Mouse (Mus musculus) right cerebral cortex, adult 18-20 months (tissue): Measurements from ENCODE around the gene Sh3bgrl.

ENCODE experiments used
- DNase-seq: peaks from one replicate; pipeline ENCODE4 v3.0.0; 2022; ENCODE audit warnings: mixed read lengths

Sh3bgrl gene

DNA sequence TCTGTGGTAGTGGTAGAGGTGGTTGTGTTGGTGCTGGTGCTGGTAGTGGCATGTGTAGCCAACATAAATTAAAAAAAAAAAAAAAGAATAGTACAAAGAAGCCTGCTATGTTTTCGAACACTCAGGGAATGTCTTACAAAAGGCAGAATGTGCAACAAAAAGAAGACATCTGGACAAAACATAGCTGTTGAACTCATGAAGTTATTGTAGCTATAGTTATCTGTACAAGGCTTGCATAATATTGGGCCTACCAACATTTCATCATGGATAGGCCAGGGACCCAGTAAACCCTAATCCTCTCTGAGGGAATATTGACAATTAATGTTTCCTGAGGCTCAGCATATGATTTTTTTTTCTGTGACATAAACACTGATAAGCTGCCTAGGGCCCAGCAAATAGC, 37.3 kb downstream of the Sh3bgrl start:
- DNase-seq, result no peak

GRCm38 (mm10) chrX:109133500-109133899, 38.3 kb downstream of the Sh3bgrl start:
- no peak for DNase-seq

- no peak for DNase-seq
Measured at GRCm38 (mm10) chrX:109136306-109136705, 41.1 kb downstream of the Sh3bgrl start.

DNA sequence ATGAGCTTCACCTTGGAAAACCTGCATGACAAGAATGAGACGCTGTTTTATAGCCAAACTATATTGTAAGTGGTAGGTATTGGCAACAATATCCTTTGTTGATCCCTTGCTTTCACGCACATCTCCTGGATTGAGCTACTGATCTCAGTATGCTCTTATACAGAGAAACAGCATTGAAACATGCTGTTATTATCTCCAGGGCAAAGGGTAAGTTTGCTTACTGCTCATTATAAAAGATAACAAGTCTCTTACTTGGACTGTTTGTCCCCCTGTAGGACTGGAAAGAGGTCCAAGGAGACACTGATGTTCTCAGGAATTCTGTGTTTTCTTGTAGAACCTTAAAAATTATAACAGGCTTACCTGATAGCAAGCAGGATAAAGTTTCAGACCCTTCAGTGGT, 41.7 kb downstream of the Sh3bgrl start:
- DNase-seq, result no peak

DNA sequence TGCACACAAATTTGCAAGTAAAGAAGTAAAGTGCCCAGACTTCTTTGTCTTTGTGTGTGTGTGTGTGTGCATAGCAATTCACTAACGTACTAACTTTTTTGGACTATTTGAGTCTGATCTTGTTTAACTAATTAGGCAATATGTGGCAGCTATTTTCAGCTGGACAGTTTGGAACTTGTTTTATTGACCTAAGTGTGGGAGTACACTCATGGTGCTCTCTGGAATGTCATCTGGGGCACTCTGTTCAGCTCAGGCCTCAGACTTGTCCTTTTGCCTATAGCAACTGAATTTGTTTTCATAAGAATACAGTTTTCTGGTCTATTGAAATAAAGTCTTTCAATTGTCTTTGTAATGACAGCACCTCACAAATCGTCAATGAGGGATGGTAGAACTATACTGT, 42.1 kb downstream of the Sh3bgrl start:
- DNase-seq, result no peak

DNA sequence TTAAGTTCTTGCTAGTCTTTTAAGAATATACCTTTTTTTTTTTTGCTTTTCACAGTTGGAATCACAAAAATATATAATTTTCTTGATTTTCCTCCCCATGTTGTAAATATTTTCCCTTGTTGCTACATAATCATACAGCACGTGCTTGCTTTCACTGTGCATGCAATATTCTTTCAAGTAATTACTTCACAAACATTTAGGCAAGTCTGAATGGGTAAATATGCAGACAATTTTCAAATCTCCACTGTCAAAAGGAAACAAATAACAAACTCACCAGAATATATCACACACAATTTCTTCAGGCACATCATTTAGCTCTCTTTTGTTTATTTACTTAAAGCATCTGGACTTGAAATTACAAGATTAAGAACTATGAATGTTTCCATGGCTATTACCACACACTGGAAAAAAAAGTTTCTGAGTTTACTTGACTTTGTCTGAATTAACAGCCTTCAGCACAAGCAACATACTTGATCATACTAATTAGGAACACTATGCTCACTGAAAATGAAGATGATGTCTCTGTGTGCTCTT, 46.2 kb downstream of the Sh3bgrl start:
- DNase-seq, result no peak

DNA sequence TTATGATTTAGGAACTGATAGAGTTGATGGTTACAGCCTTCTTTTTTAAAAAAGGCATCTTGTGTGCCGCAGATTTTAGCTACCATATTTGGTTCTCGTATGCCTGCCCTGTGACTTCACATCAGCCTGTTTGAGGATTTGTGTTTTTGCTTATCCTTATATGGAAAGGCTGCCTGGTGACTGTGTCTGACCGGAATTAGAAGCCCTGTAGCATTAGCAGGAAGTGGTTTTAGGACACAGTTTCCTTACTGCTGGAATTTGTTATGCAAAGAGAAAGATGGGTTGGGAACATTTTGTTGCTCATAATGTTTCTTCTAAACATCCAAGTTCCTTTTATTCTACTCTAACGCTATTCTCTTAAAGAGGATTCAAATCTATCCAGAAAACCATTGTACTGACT, 47.1 kb downstream of the Sh3bgrl start:
- no peak for DNase-seq

DNA sequence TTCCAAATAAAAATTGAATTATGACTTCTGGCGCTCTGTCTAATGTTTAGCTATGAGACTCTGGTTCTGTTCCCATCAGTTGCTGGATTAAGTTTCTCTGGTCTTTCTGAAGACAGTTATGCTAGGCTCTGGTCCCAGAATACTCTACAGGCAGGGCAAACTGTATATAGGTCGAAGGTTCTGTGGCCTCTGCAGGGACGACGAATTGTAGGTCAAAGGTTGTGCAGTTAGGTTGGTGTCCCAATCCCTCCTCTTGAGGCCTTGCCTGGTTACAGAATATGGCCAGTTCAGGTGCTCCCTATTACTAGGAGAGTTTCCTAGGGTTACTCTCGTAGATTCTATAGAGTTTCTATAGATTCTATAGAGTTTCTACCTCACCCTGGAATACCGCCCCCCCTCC, 50.6 kb downstream of the Sh3bgrl start:
- no peak for DNase-seq

DNA sequence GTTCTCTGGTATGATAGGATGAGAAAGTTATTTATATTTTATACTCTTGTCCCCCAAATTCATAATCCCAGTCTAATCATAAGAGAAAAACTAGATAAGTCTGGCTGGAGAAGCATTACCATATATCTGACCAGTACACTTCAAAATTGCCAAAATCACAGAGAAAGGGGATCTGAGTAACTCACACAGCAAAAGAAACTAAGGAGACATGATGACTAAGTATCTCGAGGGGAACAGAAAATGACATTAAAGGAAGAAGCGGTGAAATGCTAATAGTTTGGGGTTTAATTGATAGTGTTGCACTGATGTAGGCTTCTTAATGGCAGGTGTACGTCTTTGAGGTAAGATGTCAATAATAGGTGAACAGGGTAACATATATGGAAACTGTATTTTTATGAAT, 51.9 kb downstream of the Sh3bgrl start:
- no peak for DNase-seq

GRCm38 (mm10) chrX:109151228-109151627, 56.1 kb downstream of the Sh3bgrl start:
- no peak for DNase-seq

GRCm38 (mm10) chrX:109160326-109160725, 65.2 kb downstream of the Sh3bgrl start:
- DNase-seq, result no peak

DNA sequence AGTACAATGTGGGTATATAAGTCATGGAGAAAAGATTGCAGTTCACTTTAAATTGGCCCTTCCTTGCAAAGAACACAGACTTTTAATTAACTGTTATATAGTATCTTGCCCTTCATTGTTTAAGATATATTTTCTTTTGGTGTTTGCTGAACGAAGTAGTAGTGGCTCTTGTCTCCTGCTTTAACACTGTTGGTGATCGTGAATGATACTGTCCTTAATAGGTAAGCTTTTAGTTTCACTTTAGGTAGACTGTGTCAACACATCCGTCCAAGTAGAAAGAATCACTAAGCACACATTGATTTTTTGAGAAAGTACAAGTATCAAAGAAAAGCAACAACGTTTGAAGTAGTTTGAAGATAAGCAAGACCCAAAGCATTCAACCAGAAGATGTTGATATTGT, 65.7 kb downstream of the Sh3bgrl start:
- DNase-seq, result no peak

DNA sequence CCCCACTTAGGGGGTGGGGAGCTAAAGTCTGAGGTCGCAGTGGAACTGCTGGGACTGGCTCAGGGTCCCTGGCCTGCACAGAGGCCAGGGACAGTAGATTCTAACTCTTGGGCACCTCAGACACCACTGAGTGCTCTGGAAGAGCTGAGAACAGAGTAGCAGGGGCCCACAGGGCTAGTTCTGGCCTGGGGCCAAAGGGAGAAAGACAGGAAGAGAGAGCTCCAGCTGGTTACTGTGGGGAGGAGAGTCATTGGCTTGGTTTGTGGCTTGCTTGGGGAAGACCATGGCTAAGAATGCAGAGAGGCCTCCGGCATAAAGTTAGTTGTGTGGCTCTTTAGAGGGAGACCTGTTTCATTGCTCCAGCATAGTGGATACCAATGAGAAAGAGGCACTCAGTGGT, 79.9 kb downstream of the Sh3bgrl start:
- no peak for DNase-seq

DNA sequence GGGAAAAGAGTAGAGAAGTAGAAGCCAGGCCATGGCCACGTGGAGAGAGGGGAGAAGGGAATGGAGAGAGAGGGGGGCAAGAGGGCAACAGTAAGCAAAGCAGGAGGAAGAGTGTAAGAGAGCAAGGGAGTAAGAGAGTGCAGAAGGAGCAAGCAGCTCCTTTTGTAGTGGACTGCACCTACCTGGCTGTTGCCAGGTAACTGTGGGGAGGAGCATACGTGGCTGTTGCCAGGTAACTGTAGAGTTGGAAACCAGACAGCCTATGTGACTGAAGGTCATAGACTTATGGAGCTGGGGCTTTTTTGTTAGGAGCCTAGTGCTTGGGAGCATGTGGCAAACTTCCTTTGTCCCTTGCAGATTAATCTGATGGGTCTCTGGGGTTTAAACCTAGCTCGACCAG, 80.3 kb downstream of the Sh3bgrl start:
- no peak for DNase-seq

- no peak for DNase-seq
Measured at GRCm38 (mm10) chrX:109184706-109185478, 89.7 kb downstream of the Sh3bgrl start.

GRCm38 (mm10) chrX:109189607-109190006, 94.4 kb downstream of the Sh3bgrl start:
- DNase-seq, result no peak

GRCm38 (mm10) chrX:109190969-109191368, 95.8 kb downstream of the Sh3bgrl start:
- DNase-seq, result no peak

- DNase-seq, result no peak
Measured at GRCm38 (mm10) chrX:109191436-109191835, 96.3 kb downstream of the Sh3bgrl start.

DNA sequence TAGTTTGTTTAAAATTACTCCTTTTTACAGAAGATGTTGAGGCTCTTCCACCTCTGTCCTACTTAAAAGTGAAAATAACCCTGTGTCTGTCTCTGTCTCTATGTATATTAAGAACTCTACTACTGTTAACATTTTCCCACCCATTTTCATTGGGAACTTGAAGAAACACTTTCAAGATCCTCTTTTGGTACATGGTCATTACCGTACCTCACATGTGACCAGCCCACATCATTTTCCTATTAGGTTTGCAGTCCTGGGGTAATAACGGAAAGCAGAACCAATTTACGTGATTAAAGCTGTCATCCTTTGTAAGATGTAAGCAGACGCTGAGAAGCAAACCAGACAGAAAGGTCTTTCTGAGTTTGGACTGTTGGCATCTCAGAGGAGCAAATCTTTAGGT, 101.3 kb downstream of the Sh3bgrl start, which contains the start of gene Gm6377:
TSS of gene Gm6377 (plus strand) at position 289 of the 400 bp plus-strand sequence.
- no peak for DNase-seq

DNA sequence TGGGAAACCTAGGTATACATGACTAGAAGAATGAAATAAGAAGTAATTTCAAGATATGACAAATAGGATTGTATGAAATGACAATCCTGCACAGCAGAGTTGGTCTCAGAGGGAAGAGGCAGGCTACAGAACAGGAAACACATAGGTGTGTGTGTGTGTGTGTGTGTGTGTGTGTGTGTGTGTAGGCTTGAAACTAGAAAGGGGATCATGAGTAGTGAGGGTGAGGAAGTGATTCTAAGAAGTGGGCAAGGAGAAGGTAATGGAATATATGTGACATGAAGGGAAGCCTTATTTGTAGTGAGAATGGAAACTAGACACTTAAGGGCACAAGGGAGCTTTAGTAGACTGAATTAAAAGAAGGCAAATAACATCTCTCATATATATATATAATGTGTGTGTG, 112.7 kb downstream of the Sh3bgrl start:
- DNase-seq, result no peak

- no peak for DNase-seq
Measured at GRCm38 (mm10) chrX:109228720-109229119, 133.6 kb downstream of the Sh3bgrl start.

- DNase-seq, result no peak
Measured at GRCm38 (mm10) chrX:109235383-109236036, 140.3 kb downstream of the Sh3bgrl start.

DNA sequence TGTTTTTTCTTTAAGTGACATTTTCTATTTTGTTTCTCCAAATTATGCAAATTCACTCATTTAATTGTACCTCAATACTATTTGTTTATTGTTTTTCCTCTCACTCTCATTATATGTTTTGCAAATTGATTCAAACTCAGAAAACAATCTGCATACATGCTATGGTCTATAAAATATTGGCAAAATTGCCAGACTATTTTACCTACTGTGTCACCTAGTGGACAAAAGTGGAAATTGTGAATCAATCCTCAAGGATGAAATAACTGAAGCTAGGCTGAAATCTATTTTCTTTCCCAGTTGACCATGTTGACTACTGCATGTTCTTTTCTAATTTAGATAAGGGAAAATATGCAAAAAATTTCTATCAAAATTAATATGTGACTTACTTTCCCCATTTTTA, 143.0 kb downstream of the Sh3bgrl start:
- DNase-seq, result no peak
